Mouse (Mus musculus): ENCODE data around the gene Cdh26. TPM values are rescaled to one million over a fixed set of nuclear protein-coding genes. Genes with fewer than 3 reads are reported as not detected.

Gene Cdh26
- polyA plus RNA-seq, 1 experiment from 2014 or later: 0.10 TPM

DNA sequence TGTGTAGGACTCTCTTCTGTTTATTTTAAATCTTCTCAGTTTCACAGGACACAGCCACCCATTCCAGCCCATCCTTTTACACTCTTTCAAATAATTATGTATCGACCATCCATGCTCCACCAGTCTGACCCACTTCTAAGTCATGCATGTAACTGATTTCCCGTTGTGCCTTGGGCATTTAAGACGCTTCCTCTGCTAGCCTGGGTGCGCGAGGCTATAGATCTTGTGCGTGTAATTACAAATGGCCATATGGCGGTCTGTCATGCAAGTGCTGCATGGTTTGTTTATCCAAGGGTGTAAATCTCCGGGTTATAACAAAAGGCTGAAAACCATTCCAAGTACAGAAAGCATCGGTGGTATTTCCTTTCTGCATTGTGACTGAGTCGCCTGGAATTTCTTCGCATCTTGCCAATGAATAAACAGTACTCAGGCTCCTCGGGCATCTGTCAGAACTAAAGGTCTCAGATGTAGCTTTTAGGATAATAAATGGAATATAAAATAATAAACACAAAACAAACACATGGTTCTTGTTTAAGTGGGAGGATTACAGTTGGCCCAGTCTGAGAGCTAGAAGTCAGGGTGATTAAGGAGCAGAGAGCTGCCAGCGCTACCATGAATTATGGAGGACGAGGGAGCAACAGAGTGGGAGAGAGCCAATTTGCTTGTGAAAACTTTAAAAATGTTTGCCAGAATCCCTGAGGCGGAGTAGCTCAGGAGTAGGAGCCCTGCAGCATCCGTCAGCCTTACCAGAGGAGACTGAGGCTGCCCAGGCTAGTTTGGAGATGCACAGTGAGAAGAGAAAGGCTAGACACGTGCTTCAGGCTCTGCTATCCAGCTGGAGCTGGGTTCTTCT lies 24.6 kb downstream of the Cdh26 start:
- Histone ChIP-seq H3K9ac (ENCODE audit: low read depth, low read length) (no peak overlapping the region), H3K4me3 (ENCODE audit: low read depth, low read length) (no peak overlapping the region), H3K9me3 (replicated peaks; ENCODE audit: control insufficient read depth, low read length) (no peaks in the 10 kb centered on the region), H3K27ac (ENCODE audit: low read depth, low read length) (no peak overlapping the region), H3K36me3 (ENCODE audit: control insufficient read depth, insufficient read depth, low read length) (no peaks in the 10 kb centered on the region), H3K4me2 (no peak overlapping the region), H3K4me1 (ENCODE audit: control insufficient read depth, insufficient read depth, low read length) (no peaks in the 10 kb centered on the region), H3K27me3 (ENCODE audit: control insufficient read depth, insufficient read depth, low read length) (no peaks in the 10 kb centered on the region)
- ATAC-seq (replicated peaks; ENCODE audit: insufficient number of reproducible peaks, low FRiP score, low TSS enrichment): peak; percentile 26; the same call in 1 of the 2 replicates
- 55% methylated on average over 17 of the region's 17 CpGs for whole genome bisulfite sequencing (ENCODE audit: insufficient replicate concordance)

DNA sequence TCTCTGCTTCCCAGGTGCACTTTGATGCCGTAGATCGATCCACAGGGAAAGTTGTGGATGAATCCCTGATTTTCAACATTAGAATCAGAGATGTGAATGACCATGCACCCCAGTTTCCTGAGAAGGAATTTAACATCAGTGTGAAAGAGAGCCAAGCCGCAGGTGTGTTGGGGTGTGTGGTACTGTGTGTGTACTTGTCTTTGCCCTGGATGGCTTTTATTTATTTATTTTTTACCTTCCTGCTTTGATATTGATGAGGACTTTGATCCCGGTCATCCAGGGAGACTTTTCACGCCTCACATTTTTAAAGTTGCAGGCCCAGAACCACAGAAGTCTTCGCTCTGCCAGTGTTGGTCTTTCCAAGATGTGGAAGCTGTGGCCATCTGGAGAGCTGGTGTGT lies 27.1 kb downstream of the Cdh26 start:
- no peaks in the 10 kb centered on the region for H3K4me1 ChIP-seq (ENCODE audit: control insufficient read depth, insufficient read depth, low read length)
- no peak overlapping the region for H3K9ac ChIP-seq (ENCODE audit: low read depth, low read length)
- H3K4me2 ChIP-seq: no peak overlapping the region
- H3K36me3 ChIP-seq (ENCODE audit: control insufficient read depth, insufficient read depth, low read length): no peaks in the 10 kb centered on the region
- no peaks in the 10 kb centered on the region for H3K27me3 ChIP-seq (ENCODE audit: control insufficient read depth, insufficient read depth, low read length)
- H3K27ac ChIP-seq (ENCODE audit: low read depth, low read length): no peak overlapping the region
- WGBS (ENCODE audit: insufficient replicate concordance): 76% methylated on average over 6 of the region's 6 CpGs
- H3K4me3 ChIP-seq (ENCODE audit: low read depth, low read length): no peak overlapping the region
- H3K9me3 ChIP-seq (replicated peaks; ENCODE audit: control insufficient read depth, low read length): no peaks in the 10 kb centered on the region
- no peak for ATAC-seq (replicated peaks; ENCODE audit: insufficient number of reproducible peaks, low FRiP score, low TSS enrichment)

DNA sequence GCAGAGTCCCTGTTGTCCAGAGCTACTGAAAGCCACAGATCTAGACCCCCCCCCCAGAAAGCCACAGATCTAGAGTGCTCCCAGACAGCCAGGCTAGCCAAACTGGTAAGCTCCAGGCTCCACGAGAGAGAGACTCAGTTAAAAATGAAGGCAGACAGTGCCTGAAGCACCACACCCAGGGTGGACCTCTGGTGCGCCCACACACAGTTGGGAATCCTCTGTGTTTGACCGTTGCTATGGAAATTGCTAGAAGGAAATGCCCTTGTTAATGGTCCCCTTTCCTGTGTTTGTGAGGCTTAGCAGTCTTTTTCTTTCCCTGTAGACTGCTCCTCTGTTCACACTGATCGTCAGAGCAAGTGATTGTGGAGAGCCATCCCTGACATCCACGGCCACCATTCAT lies 30.0 kb downstream of the Cdh26 start:
- no peaks in the 10 kb centered on the region for H3K4me1 ChIP-seq (ENCODE audit: control insufficient read depth, insufficient read depth, low read length)
- no peaks in the 10 kb centered on the region for H3K36me3 ChIP-seq (ENCODE audit: control insufficient read depth, insufficient read depth, low read length)
- no peak for ATAC-seq (replicated peaks; ENCODE audit: insufficient number of reproducible peaks, low FRiP score, low TSS enrichment)
- WGBS (ENCODE audit: insufficient replicate concordance): 68% methylated on average over 5 of the region's 5 CpGs
- H3K9ac ChIP-seq (ENCODE audit: low read depth, low read length): no peak overlapping the region
- H3K27me3 ChIP-seq (ENCODE audit: control insufficient read depth, insufficient read depth, low read length): no peaks in the 10 kb centered on the region
- H3K4me2 ChIP-seq: no peak overlapping the region
- no peak overlapping the region for H3K4me3 ChIP-seq (ENCODE audit: low read depth, low read length)
- no peaks in the 10 kb centered on the region for H3K9me3 ChIP-seq (replicated peaks; ENCODE audit: control insufficient read depth, low read length)
- no peak overlapping the region for H3K27ac ChIP-seq (ENCODE audit: low read depth, low read length)

DNA sequence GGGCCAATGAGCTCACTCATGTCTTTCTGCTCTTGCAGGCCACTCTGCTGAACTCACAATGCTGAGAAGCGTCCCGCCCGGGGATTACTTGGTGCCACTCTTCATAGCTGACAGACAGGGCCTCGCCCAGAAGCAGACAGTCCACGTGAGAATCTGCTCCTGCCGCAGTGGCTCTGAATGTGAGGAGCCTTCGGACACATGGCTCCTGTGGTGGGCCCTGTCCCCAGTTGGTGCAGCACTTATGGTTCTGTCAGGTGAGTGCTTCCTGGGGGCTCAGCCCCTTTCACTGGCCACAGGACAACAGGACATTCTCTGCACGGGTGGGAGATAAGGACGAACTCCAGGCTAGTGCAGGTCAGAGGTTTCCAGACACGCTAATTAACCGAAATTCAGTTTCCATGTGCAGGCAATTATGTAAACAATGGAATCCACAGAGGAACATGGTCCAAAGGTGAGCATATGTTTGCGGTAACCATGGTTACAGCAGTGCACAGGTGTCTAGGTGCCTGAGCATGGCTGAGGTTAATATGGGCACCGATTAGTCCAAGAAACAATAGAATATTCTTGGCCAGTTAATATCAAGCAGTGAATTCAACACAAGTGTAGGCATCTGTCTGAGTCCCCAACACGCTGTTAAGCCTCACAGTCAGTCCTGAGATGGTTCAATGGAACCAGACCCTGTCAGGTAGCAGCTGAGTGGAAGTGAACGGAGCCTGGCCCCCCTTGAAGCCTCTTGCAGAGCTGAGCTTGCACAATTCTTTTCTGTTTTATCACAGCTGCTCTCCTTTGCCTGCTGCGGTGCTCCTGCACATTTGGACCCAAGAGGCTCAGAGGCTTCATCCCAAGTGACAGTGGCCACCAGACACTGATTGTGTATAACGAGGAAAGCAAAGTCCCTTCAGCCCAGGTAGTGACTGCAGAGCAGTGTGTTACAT lies 41.5 kb downstream of the Cdh26 start:
- 69% methylated on average over 17 of the region's 17 CpGs for WGBS (ENCODE audit: insufficient replicate concordance)
- Histone ChIP-seq H3K27ac (ENCODE audit: low read depth, low read length) (no peak overlapping the region), H3K27me3 (ENCODE audit: control insufficient read depth, insufficient read depth, low read length) (no peaks in the 10 kb centered on the region), H3K4me3 (ENCODE audit: low read depth, low read length) (no peak overlapping the region), H3K36me3 (ENCODE audit: control insufficient read depth, insufficient read depth, low read length) (no peaks in the 10 kb centered on the region), H3K4me1 (ENCODE audit: control insufficient read depth, insufficient read depth, low read length) (no peaks in the 10 kb centered on the region), H3K4me2 (no peak overlapping the region), H3K9me3 (replicated peaks; ENCODE audit: control insufficient read depth, low read length) (no peaks in the 10 kb centered on the region), H3K9ac (ENCODE audit: low read depth, low read length) (no peak overlapping the region)
- no peak for ATAC-seq (replicated peaks; ENCODE audit: insufficient number of reproducible peaks, low FRiP score, low TSS enrichment)

DNA sequence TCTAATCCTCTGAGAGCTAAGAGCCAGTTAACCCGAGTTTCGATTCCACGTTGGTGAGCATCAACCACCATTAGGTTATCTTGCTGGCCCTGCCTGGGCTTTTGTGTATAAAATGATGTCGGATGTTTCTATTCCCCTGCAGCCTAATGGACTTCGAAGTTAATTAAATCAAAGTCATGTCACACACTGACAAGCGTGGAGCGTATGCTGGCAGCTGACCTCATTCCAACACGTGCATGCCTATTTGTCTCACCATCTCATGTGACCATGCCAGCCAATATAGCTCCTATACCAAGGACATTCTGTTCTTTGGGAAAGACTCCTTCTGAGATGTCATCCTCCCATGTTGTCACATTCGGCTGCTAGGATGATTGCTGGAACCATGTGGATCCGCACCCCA lies 43.6 kb downstream of the Cdh26 start:
- H3K27ac ChIP-seq (ENCODE audit: low read depth, low read length): no peak overlapping the region
- no peaks in the 10 kb centered on the region for H3K4me1 ChIP-seq (ENCODE audit: control insufficient read depth, insufficient read depth, low read length)
- ATAC-seq (replicated peaks; ENCODE audit: insufficient number of reproducible peaks, low FRiP score, low TSS enrichment): no peak
- H3K36me3 ChIP-seq (ENCODE audit: control insufficient read depth, insufficient read depth, low read length): no peaks in the 10 kb centered on the region
- no peaks in the 10 kb centered on the region for H3K27me3 ChIP-seq (ENCODE audit: control insufficient read depth, insufficient read depth, low read length)
- H3K4me3 ChIP-seq (ENCODE audit: low read depth, low read length): no peak overlapping the region
- 76% methylated on average over 10 of the region's 10 CpGs for WGBS (ENCODE audit: insufficient replicate concordance)
- no peak overlapping the region for H3K9ac ChIP-seq (ENCODE audit: low read depth, low read length)
- no peak overlapping the region for H3K4me2 ChIP-seq
- H3K9me3 ChIP-seq (replicated peaks; ENCODE audit: control insufficient read depth, low read length): no peaks in the 10 kb centered on the region

DNA sequence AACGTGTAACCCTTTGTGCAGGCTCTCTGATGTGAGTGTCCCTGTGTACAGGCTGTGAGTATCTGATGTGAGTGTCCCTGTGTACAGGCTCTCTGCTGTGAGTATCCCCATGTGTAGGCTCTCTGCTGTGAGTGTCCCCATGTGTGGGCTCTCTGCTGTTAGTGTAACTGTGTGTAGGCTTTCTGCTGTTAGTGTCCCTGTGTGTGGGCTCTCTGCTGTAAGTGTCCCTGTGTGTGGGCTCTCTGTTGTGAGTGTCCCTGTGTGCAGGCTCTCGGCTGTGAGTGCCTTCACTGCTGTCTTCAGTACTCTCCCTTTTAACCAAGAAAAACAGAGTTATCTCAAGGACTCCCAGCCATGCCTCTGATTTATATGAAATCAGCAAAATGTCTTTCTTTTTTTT lies 46.9 kb downstream of the Cdh26 start:
- WGBS (ENCODE audit: insufficient replicate concordance): 50% methylated on average over 2 of the region's 2 CpGs
- no peaks in the 10 kb centered on the region for H3K27me3 ChIP-seq (ENCODE audit: control insufficient read depth, insufficient read depth, low read length)

DNA sequence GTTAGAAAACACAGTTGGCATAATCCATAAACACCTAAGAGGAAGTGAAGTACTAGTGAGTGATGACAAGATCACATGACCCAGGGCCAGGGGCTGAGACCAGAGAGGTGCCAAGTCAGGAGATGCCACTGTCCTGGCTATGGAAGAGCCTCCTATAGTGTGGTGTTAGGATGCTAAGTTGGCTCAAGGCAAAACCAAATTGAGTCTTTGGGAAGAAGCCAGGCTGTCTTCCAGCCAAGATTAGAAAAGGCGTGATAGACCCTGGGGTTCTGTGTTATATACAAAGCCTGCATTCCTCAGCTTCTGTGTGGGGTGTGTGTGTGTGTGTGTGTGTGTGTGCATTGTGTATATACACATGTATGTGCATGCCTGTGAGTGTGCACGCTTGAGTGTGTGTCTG lies 48.7 kb downstream of the Cdh26 start:
- H3K36me3 ChIP-seq (ENCODE audit: control insufficient read depth, insufficient read depth, low read length): no peaks in the 10 kb centered on the region
- H3K4me1 ChIP-seq (ENCODE audit: control insufficient read depth, insufficient read depth, low read length): no peaks in the 10 kb centered on the region
- H3K9ac ChIP-seq (ENCODE audit: low read depth, low read length): no peak overlapping the region
- H3K4me2 ChIP-seq: no peak overlapping the region
- no peak overlapping the region for H3K4me3 ChIP-seq (ENCODE audit: low read depth, low read length)
- no peak for ATAC-seq (replicated peaks; ENCODE audit: insufficient number of reproducible peaks, low FRiP score, low TSS enrichment)
- 74% methylated on average over 2 of the region's 2 CpGs for WGBS (ENCODE audit: insufficient replicate concordance)
- H3K9me3 ChIP-seq (replicated peaks; ENCODE audit: control insufficient read depth, low read length): no peaks in the 10 kb centered on the region
- no peaks in the 10 kb centered on the region for H3K27me3 ChIP-seq (ENCODE audit: control insufficient read depth, insufficient read depth, low read length)
- H3K27ac ChIP-seq (ENCODE audit: low read depth, low read length): no peak overlapping the region

More for the DNA sequence above, 46.9 kb downstream of the Cdh26 start:
- Histone ChIP-seq H3K4me1 (ENCODE audit: control insufficient read depth, insufficient read depth, low read length) (no peaks in the 10 kb centered on the region), H3K27ac (ENCODE audit: low read depth, low read length) (no peak overlapping the region), H3K9me3 (replicated peaks; ENCODE audit: control insufficient read depth, low read length) (no peaks in the 10 kb centered on the region), H3K36me3 (ENCODE audit: control insufficient read depth, insufficient read depth, low read length) (no peaks in the 10 kb centered on the region), H3K4me2 (no peak overlapping the region), H3K9ac (ENCODE audit: low read depth, low read length) (no peak overlapping the region), H3K4me3 (ENCODE audit: low read depth, low read length) (no peak overlapping the region)
- ATAC-seq (replicated peaks; ENCODE audit: insufficient number of reproducible peaks, low FRiP score, low TSS enrichment): no peak

DNA sequence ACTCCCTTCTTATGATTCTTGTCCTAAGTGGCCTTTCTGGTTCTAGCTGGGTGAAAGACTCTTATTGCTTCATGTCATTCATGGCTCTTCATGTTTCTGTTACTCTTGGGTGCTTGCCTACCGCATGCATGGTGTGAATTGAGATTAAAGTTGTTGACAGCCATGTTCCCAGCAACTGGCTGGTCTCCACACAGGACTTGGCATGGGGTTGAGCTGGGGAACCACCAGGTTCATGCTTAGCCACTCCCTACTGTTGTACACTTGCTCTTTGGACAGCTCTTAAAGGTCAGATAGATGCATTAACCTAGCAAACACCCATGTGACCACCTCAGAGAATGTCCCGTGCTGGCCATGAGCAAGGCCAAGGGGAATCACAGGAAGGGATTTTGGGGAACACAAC lies 50.6 kb downstream of the Cdh26 start:
- ATAC-seq (replicated peaks; ENCODE audit: insufficient number of reproducible peaks, low FRiP score, low TSS enrichment): no peak
- no peaks in the 10 kb centered on the region for H3K36me3 ChIP-seq (ENCODE audit: control insufficient read depth, insufficient read depth, low read length)
- no peak overlapping the region for H3K4me3 ChIP-seq (ENCODE audit: low read depth, low read length)
- H3K9me3 ChIP-seq (replicated peaks; ENCODE audit: control insufficient read depth, low read length): no peaks in the 10 kb centered on the region
- H3K27me3 ChIP-seq (ENCODE audit: control insufficient read depth, insufficient read depth, low read length): no peaks in the 10 kb centered on the region
- no peak overlapping the region for H3K27ac ChIP-seq (ENCODE audit: low read depth, low read length)
- WGBS (ENCODE audit: insufficient replicate concordance): 71% methylated on average over 2 of the region's 2 CpGs
- H3K9ac ChIP-seq (ENCODE audit: low read depth, low read length): no peak overlapping the region
- no peak overlapping the region for H3K4me2 ChIP-seq
- H3K4me1 ChIP-seq (ENCODE audit: control insufficient read depth, insufficient read depth, low read length): no peaks in the 10 kb centered on the region
